Mouse (Mus musculus) liver, adult 2 months (tissue): Measurements from ENCODE around the gene Gdap1l1.

Experiments used
- CTCF ChIP-seq: fragments of 200-500 bp; IDR thresholded peaks from 2 replicates; pipeline ENCODE4 v1.5.1; 2011; ENCODE audit warnings: low read depth, low read length, control low read depth
- POLR2A ChIP-seq: fragments of 200-500 bp; IDR thresholded peaks from 2 replicates; pipeline ENCODE4 v1.6.1; 2011; ENCODE audit warnings: low read length, control low read depth; ENCODE audit not compliant: insufficient read depth; ENCODE audit errors: extremely low read depth

- peak; percentile 27; the same call in 1 of the 2 replicates for TF ChIP-seq CTCF
- TF ChIP-seq POLR2A, result no peak
Observed at GRCm38 (mm10) chr2:163481539-163482029, 43.3 kb downstream of the Gdap1l1 start.
